Mouse (Mus musculus): ENCODE data around the gene Kif16b. TPM values are rescaled to one million over a fixed set of nuclear protein-coding genes. Genes with fewer than 3 reads are reported as not detected.
A peak's percentile ranks its signal among the peaks of the same experiment; 100 is the strongest.

Kif16b gene
- polyA plus RNA-seq, 1 experiment = 20.7 TPM

DNA sequence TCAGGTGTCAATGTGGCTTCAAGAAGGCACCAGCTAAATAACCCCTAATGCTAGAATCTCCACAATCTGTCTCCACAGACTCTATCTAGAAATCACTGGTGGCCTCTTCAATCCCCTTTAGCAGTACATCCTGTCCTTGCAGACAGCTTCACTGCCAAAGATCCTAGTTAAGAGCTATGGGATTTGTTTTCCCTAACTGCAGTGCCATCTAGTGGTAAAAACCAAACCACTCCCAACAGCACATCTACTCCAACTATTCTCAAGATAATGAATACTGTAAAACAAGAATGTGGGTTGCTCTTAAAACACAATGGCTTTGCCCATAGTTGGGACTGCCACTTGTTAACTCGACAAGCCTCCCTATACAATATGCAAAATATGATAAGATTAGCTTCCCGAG, 88.3 kb downstream of the Kif16b start:
- no peak overlapping the region for H3K4me3 ChIP-seq (ENCODE audit: insufficient read depth, low read length)
- H3K4me1 ChIP-seq (ENCODE audit: control insufficient read depth, insufficient read depth, low read length) = no peaks in the 10 kb centered on the region
- TF ChIP-seq CTCF (IDR thresholded peaks at IDR 0.05; ENCODE audit: low read depth, low read length) (no peak), POLR2A (IDR thresholded peaks at IDR 0.05; ENCODE audit: borderline replicate concordance, low read depth, low read length) (no peak)
- no peak overlapping the region for H3K27ac ChIP-seq (ENCODE audit: insufficient read depth, low read depth, low read length)

DNA sequence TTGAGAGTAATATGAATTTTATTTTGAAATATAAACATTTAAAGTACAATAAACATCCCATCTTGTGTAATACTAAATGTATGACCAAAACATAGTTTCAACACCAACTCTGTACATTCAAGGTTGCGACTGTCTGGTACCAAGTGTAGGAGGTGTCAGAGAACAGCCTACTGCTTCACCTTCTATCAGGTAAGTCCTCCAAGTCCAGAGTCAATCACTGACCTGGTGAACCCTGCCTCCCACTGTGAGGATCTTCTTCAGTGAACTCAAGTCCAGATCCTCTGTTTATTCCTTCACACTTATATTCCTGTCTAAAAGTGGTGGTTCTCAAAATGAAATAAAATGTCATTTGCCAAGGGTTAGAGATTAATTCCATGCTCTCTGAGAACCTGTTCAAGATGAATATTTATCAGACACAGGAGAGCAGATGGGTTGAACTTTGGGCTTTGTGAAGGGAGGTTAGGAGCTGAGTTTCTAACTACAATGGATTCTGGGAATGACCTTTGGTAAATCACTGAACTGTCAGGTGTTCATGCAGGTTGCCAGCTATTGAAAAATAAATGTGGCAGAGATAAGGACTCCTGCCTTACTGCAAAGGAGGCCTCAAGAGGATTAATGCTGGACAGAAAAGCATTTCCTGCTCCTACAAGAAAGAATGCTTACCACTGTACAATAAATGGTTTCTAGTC, 97.4 kb downstream of the Kif16b start:
- H3K27ac ChIP-seq (ENCODE audit: insufficient read depth, low read depth, low read length) = no peak overlapping the region
- TF ChIP-seq POLR2A (IDR thresholded peaks at IDR 0.05; ENCODE audit: borderline replicate concordance, low read depth, low read length) (no peak), CTCF (IDR thresholded peaks at IDR 0.05; ENCODE audit: low read depth, low read length) (no peak)

DNA sequence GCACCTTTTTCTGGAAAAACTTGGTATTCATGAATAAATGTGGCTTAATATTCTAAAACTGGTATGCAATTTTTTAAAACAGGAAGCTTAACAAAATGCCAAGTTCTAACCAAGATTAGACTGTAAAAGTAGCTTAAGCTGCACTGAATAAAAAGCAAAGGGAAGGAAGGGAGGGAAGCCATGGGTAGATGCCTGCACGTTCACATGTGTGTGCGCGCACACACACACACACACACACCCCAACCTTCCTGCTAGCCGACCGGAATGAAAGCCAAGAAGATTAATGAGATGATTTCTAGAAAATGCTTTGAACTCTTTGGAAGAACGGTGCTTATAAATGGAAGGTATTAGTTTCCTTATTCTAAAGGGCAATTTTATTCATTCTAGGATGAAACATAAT, 104.0 kb downstream of the Kif16b start:
- TF ChIP-seq CTCF (IDR thresholded peaks at IDR 0.05; ENCODE audit: low read depth, low read length) (no peak), POLR2A (IDR thresholded peaks at IDR 0.05; ENCODE audit: borderline replicate concordance, low read depth, low read length) (no peak)
- Histone ChIP-seq H3K4me1 (ENCODE audit: control insufficient read depth, insufficient read depth, low read length) (no peaks in the 10 kb centered on the region; the same call in 1 of the 2 replicates), H3K4me3 (ENCODE audit: insufficient read depth, low read length) (no peak overlapping the region), H3K27ac (ENCODE audit: insufficient read depth, low read depth, low read length) (no peak overlapping the region)

More for the DNA sequence above, 97.4 kb downstream of the Kif16b start:
- Histone ChIP-seq H3K4me3 (ENCODE audit: insufficient read depth, low read length) (no peak overlapping the region), H3K4me1 (ENCODE audit: control insufficient read depth, insufficient read depth, low read length) (no peaks in the 10 kb centered on the region; the same call in 1 of the 2 replicates)

- no peak overlapping the region for H3K27ac ChIP-seq (ENCODE audit: insufficient read depth, low read depth, low read length)
- TF ChIP-seq CTCF (IDR thresholded peaks at IDR 0.05; ENCODE audit: low read depth, low read length) = no peak
- TF ChIP-seq POLR2A (IDR thresholded peaks at IDR 0.05; ENCODE audit: borderline replicate concordance, low read depth, low read length) = no peak
- H3K4me1 ChIP-seq (ENCODE audit: control insufficient read depth, insufficient read depth, low read length) = no peaks in the 10 kb centered on the region
- H3K4me3 ChIP-seq (ENCODE audit: insufficient read depth, low read length) = no peak overlapping the region
These were observed 126.0 kb downstream of the Kif16b start for GRCm38 (mm10) chr2:142775358-142775757.

DNA sequence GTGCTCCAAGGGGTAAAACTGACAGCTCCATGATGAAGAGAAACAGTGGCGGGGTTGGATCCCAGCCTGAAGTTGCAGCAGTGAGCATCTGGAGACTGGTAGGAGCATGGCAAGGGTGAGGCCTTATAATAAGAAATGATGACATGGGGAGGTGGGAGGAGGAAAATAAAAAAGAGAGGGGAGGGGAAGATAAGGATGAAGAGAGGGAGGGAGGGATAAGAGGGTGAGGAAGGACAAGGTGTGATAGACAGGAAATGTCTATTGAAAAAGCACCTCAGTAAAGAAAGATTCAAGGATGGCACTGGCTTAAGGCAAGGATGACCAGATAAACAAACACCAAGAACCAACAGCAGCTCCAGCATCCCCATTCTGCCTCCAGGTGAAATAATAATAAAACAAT, 126.6 kb downstream of the Kif16b start:
- no peaks in the 10 kb centered on the region for H3K4me1 ChIP-seq (ENCODE audit: control insufficient read depth, insufficient read depth, low read length)
- H3K27ac ChIP-seq (ENCODE audit: insufficient read depth, low read depth, low read length) = no peak overlapping the region
- TF ChIP-seq CTCF (IDR thresholded peaks at IDR 0.05; ENCODE audit: low read depth, low read length) (no peak), POLR2A (IDR thresholded peaks at IDR 0.05; ENCODE audit: borderline replicate concordance, low read depth, low read length) (no peak)
- H3K4me3 ChIP-seq (ENCODE audit: insufficient read depth, low read length) = no peak overlapping the region

DNA sequence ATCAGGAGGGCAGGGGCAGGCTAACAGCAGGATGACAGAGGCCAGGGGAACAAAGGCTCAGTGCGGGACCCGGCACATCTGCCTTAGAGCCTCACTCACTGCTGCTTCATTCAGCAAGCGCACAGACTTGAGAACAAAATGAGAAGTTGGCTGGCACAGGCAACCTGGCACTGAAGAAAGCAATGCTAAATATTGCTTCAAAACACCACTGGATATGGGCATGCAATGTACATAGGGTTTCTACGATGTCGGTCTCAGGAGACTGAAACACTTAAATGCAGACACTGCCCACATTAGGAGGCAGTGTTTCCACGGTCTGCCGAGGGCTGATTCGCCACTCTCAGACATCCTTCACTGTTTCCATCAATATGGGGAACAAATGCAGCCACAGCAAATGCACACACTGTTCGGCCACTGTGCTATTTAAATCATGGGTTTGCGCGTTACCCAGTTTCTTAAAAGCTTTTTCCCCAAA, 131.6 kb downstream of the Kif16b start:
- TF ChIP-seq CTCF (IDR thresholded peaks at IDR 0.05; ENCODE audit: low read depth, low read length) = no peak
- no peak for TF ChIP-seq POLR2A (IDR thresholded peaks at IDR 0.05; ENCODE audit: borderline replicate concordance, low read depth, low read length)
- Histone ChIP-seq H3K4me1 (ENCODE audit: control insufficient read depth, insufficient read depth, low read length) (peaks cover 12% of the 10 kb centered on the region), H3K4me3 (ENCODE audit: insufficient read depth, low read length) (no peak overlapping the region), H3K27ac (ENCODE audit: insufficient read depth, low read depth, low read length) (no peak overlapping the region)

- Histone ChIP-seq H3K4me3 (ENCODE audit: insufficient read depth, low read length) (no peak overlapping the region), H3K4me1 (ENCODE audit: control insufficient read depth, insufficient read depth, low read length) (peaks cover 23% of the 10 kb centered on the region), H3K27ac (ENCODE audit: insufficient read depth, low read depth, low read length) (no peak overlapping the region)
- TF ChIP-seq CTCF (IDR thresholded peaks at IDR 0.05; ENCODE audit: low read depth, low read length) = no peak
- TF ChIP-seq POLR2A (IDR thresholded peaks at IDR 0.05; ENCODE audit: borderline replicate concordance, low read depth, low read length) = no peak
These were observed 137.1 kb downstream of the Kif16b start for GRCm38 (mm10) chr2:142764276-142764675.

DNA sequence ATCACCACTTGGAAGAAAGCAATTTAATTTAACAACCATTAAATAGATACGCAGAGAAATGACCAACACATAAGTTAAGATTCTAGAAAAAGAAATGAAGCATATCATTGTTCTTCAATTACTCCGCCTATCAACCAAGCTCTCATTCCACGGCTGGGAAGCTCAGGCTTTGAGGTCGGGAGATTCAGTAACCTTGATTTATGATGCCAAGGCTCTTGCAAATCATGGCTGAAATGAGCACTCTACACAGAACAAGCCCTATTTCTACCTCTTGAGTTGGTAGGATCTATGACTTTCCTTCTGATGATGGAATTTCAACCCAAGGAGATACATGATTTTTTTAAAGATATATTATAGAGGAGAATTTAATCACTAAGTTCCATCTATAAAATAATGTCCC, 140.5 kb downstream of the Kif16b start:
- no peak overlapping the region for H3K4me3 ChIP-seq (ENCODE audit: insufficient read depth, low read length)
- no peak for TF ChIP-seq POLR2A (IDR thresholded peaks at IDR 0.05; ENCODE audit: borderline replicate concordance, low read depth, low read length)
- no peak for TF ChIP-seq CTCF (IDR thresholded peaks at IDR 0.05; ENCODE audit: low read depth, low read length)
- peaks cover 30% of the 10 kb centered on the region for H3K4me1 ChIP-seq (ENCODE audit: control insufficient read depth, insufficient read depth, low read length)
- no peak overlapping the region for H3K27ac ChIP-seq (ENCODE audit: insufficient read depth, low read depth, low read length)

DNA sequence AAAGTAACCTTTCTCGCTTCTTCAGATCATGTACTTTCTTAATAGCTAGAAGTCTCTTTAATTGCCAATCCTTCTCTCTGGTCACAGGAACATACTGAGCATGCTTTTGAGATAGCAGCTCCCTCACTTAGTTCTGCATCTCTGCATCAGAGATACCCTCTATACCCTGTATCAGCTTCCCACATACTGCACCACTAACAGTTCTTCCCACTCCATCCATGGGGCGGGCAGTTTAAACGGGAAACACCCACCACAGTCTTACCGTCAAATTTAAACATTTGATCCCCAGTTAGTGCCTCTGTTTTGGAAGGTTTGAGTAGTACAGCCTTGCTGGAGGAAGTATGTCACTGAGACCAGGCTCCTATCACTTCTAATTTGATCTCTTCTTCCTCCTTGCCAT, 142.1 kb downstream of the Kif16b start:
- TF ChIP-seq CTCF (IDR thresholded peaks at IDR 0.05; ENCODE audit: low read depth, low read length) (no peak), POLR2A (IDR thresholded peaks at IDR 0.05; ENCODE audit: borderline replicate concordance, low read depth, low read length) (no peak)
- H3K4me3 ChIP-seq (ENCODE audit: insufficient read depth, low read length) = no peak overlapping the region
- H3K4me1 ChIP-seq (ENCODE audit: control insufficient read depth, insufficient read depth, low read length) = peaks cover 21% of the 10 kb centered on the region

GRCm38 (mm10) chr2:142758091-142758765, 143.1 kb downstream of the Kif16b start:
- TF ChIP-seq POLR2A (IDR thresholded peaks at IDR 0.05; ENCODE audit: borderline replicate concordance, low read depth, low read length) (no peak), CTCF (IDR thresholded peaks at IDR 0.05; ENCODE audit: low read depth, low read length) (no peak)
- Histone ChIP-seq H3K4me1 (ENCODE audit: control insufficient read depth, insufficient read depth, low read length) (peaks cover 21% of the 10 kb centered on the region), H3K27ac (ENCODE audit: insufficient read depth, low read depth, low read length) (peak overlapping the region; percentile 7; the same call in 1 of the 2 replicates), H3K4me3 (ENCODE audit: insufficient read depth, low read length) (no peak overlapping the region; the same call in 1 of the 2 replicates)

More for the DNA sequence above, 142.1 kb downstream of the Kif16b start:
- no peak overlapping the region for H3K27ac ChIP-seq (ENCODE audit: insufficient read depth, low read depth, low read length)

Data from bone marrow macrophage, adult 2 months (primary cell).